Mouse (Mus musculus) stomach, postnatal 0 days (tissue): ENCODE data around the gene Itgb7.

Experiments used
- CTCF ChIP-seq: IDR thresholded peaks from 2 replicates; pipeline ENCODE4 v1.5.1; 2016; ENCODE audit warnings: antibody characterized with exemption, low read depth, mild to moderate bottlenecking, moderate library complexity
- EP300 ChIP-seq: optimal IDR thresholded peaks from 2 replicates; pipeline ENCODE3; 2016; ENCODE audit warnings: antibody characterized with exemption

GRCm38 (mm10) chr15:102239260-102239590, 7.5 kb upstream of the Itgb7 start:
- TF ChIP-seq EP300 (no peak), CTCF (peak; percentile 88)
